Mouse (Mus musculus): ENCODE data around the gene Fign. TPM values are rescaled to one million over a fixed set of nuclear protein-coding genes. Genes with fewer than 3 reads are reported as not detected.
A peak's percentile ranks its signal among the peaks of the same experiment; 100 is the strongest.

Gene Fign
- 13.4 and 13.6 TPM in 2 replicates for polyA plus RNA-seq (2016; fragmentation: Nextera tagmentation; extraction: Ambion mirVana)

DNA sequence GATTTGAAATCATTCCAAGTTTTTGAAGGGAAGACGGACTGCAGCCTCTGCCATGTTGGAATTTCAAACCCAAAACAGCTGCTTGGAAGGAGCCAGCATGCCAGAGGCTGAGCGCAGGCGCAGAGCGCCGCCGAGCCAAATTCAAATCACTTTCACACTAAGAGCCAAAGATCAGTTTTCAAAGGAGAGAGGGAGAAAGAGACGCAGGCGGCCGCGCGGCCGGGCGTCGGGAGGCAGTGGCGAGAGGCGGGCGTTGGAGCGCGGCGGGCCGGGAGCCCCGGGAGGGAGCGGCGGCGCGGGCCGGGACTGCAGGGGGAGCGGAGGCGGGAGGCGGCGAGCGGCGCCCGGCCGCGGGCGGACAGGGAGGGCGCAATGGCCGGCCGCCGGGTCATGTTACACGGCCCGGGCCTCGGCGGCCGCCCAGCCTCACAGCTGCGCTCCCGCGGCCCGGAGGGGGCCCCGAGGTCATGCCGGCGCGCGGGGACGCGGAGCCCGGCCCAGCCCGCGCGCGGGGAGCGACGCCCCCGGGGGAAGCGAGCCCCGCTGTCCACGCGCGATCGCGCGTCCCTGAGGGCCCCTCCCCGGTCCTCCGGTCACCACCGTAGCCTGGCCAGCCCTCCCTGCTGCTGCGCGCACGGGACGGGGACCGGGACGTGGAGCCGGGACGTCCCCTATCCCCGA is at the start of gene Fign:
Gene Fign (minus strand): TSS at position 102 of the 681 bp plus-strand sequence.
- H3K27me3 ChIP-seq (replicated peaks) = no peaks in the 10 kb centered on the region
- H3K9ac ChIP-seq = peak within 1 kb of the TSS; percentile 96
- no peaks in the 10 kb centered on the region for H3K9me3 ChIP-seq (replicated peaks)
- WGBS = 1% methylated on average over 68 of the region's 85 CpGs
- ATAC-seq (ENCODE audit: insufficient number of reproducible peaks, low FRiP score) = peak; percentile 88
- peak within 1 kb of the TSS; percentile 82 for H3K4me2 ChIP-seq
- H3K4me3 ChIP-seq = peak within 1 kb of the TSS; percentile 94
- no peaks in the 10 kb centered on the region for H3K36me3 ChIP-seq
- H3K4me1 ChIP-seq (replicated peaks) = peaks cover 5% of the 10 kb centered on the region; the same call in 1 of the 2 replicates
- H3K27ac ChIP-seq (ENCODE audit: poor library complexity, severe bottlenecking) = peak within 1 kb of the TSS; percentile 97

DNA sequence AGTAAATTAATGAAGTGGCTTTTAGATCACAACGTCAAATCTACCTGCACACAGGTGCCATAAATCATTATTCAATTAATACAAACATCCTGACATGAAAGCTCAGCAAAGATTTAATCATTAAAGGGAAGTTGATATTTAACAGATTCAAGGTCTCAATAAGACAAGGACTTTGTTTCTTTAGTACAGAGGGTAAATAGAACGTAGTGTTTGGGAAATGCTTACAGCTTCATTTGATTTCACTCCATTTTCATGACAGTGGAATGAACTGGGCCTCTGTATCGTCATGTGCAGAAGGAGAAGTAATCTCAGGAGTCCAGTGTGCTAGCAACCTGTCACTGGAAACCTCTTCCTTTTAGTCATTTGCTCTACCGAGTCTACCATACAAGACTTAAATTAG is 35.8 kb upstream of the Fign start:
- H3K36me3 ChIP-seq = no peaks in the 10 kb centered on the region
- H3K4me2 ChIP-seq = no peak overlapping the region
- no peak for ATAC-seq (ENCODE audit: insufficient number of reproducible peaks, low FRiP score)
- no peaks in the 10 kb centered on the region for H3K4me1 ChIP-seq (replicated peaks)
- no peaks in the 10 kb centered on the region for H3K27me3 ChIP-seq (replicated peaks)
- no peaks in the 10 kb centered on the region for H3K9me3 ChIP-seq (replicated peaks)
- no peak overlapping the region for H3K27ac ChIP-seq (ENCODE audit: poor library complexity, severe bottlenecking)
- no peak overlapping the region for H3K9ac ChIP-seq
- WGBS = 78% methylated on average over 4 of the region's 4 CpGs
- no peak overlapping the region for H3K4me3 ChIP-seq

GRCm38 (mm10) chr2:64120495-64120894 is 22.7 kb upstream of the Fign start:
- Histone ChIP-seq H3K36me3 (no peaks in the 10 kb centered on the region), H3K9ac (no peak overlapping the region), H3K4me1 (replicated peaks) (no peaks in the 10 kb centered on the region), H3K27me3 (replicated peaks) (no peaks in the 10 kb centered on the region), H3K9me3 (replicated peaks) (no peaks in the 10 kb centered on the region), H3K27ac (ENCODE audit: poor library complexity, severe bottlenecking) (no peak overlapping the region), H3K4me3 (no peak overlapping the region), H3K4me2 (no peak overlapping the region)
- ATAC-seq (ENCODE audit: insufficient number of reproducible peaks, low FRiP score) = no peak
- WGBS = 80% methylated on average over 5 of the region's 5 CpGs

GRCm38 (mm10) chr2:64116613-64117012 is 18.8 kb upstream of the Fign start:
- Histone ChIP-seq H3K36me3 (no peaks in the 10 kb centered on the region), H3K4me1 (replicated peaks) (no peaks in the 10 kb centered on the region), H3K27me3 (replicated peaks) (no peaks in the 10 kb centered on the region), H3K4me3 (no peak overlapping the region), H3K9ac (no peak overlapping the region), H3K27ac (ENCODE audit: poor library complexity, severe bottlenecking) (no peak overlapping the region), H3K4me2 (no peak overlapping the region), H3K9me3 (replicated peaks) (no peaks in the 10 kb centered on the region)
- 68% methylated on average over 7 of the region's 7 CpGs for WGBS
- no peak for ATAC-seq (ENCODE audit: insufficient number of reproducible peaks, low FRiP score)

DNA sequence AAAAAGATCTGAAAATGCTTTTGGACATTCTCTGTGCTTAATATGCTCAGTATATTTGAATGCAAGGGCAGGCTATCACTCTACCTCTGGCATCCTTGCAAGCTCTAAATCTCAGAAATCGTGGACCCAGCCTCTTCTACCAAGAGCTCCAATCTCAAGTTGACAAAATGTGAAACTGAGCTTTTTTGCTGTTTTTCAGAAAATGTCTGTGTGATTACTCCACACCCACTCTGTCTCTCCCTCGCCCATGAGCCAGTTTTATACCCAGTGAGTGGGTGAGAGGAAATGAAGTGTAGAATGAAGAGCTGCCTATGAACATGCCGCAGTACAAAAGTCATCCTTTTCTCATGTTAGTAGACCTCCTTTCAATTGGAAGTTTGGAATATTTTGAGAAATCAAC is 13.3 kb upstream of the Fign start:
- Histone ChIP-seq H3K27ac (ENCODE audit: poor library complexity, severe bottlenecking) (no peak overlapping the region), H3K4me1 (replicated peaks) (no peaks in the 10 kb centered on the region), H3K27me3 (replicated peaks) (no peaks in the 10 kb centered on the region), H3K9ac (no peak overlapping the region), H3K36me3 (no peaks in the 10 kb centered on the region), H3K4me3 (no peak overlapping the region), H3K9me3 (replicated peaks) (no peaks in the 10 kb centered on the region), H3K4me2 (no peak overlapping the region)
- no peak for ATAC-seq (ENCODE audit: insufficient number of reproducible peaks, low FRiP score)
- WGBS = 80% methylated on average over 3 of the region's 3 CpGs

DNA sequence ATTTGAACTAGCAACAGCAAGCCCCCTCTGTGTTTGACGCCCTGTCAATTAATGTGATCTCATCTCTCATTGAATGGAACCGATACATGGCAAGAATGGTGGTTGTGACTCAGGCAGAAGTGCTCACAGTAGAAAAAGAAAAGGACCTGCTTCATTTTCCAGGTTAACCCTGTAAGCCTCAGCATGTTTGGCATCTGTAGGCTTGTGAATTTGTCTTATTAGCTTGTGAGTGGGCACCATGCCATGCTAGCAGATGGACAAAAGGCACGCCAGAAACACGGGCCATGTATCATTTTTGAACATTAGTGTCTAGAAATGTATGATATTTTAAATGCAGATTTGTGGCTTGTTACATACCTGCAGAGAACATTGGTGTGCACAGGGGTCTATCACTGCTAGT is 12.0 kb upstream of the Fign start:
- Histone ChIP-seq H3K4me1 (replicated peaks) (no peaks in the 10 kb centered on the region), H3K4me2 (no peak overlapping the region), H3K9ac (no peak overlapping the region), H3K27me3 (replicated peaks) (no peaks in the 10 kb centered on the region), H3K9me3 (replicated peaks) (no peaks in the 10 kb centered on the region), H3K36me3 (no peaks in the 10 kb centered on the region), H3K27ac (ENCODE audit: poor library complexity, severe bottlenecking) (no peak overlapping the region), H3K4me3 (no peak overlapping the region)
- ATAC-seq (ENCODE audit: insufficient number of reproducible peaks, low FRiP score) = no peak
- 86% methylated on average over 4 of the region's 4 CpGs for WGBS

GRCm38 (mm10) chr2:64108040-64108439 is 10.2 kb upstream of the Fign start:
- ATAC-seq (ENCODE audit: insufficient number of reproducible peaks, low FRiP score) = no peak
- H3K4me1 ChIP-seq (replicated peaks) = no peaks in the 10 kb centered on the region
- H3K4me3 ChIP-seq = no peak overlapping the region
- H3K36me3 ChIP-seq = no peaks in the 10 kb centered on the region
- H3K27me3 ChIP-seq (replicated peaks) = no peaks in the 10 kb centered on the region
- no peak overlapping the region for H3K9ac ChIP-seq
- H3K27ac ChIP-seq (ENCODE audit: poor library complexity, severe bottlenecking) = no peak overlapping the region
- H3K9me3 ChIP-seq (replicated peaks) = no peaks in the 10 kb centered on the region
- no peak overlapping the region for H3K4me2 ChIP-seq
- WGBS = 80% methylated on average over 8 of the region's 8 CpGs

- H3K4me1 ChIP-seq (replicated peaks) = peaks cover 5% of the 10 kb centered on the region; the same call in 1 of the 2 replicates
- 5% methylated on average over 21 of the region's 21 CpGs for WGBS
- H3K36me3 ChIP-seq = no peaks in the 10 kb centered on the region
- no peaks in the 10 kb centered on the region for H3K27me3 ChIP-seq (replicated peaks)
- peak overlapping the region; percentile 97 for H3K27ac ChIP-seq (ENCODE audit: poor library complexity, severe bottlenecking)
- H3K4me3 ChIP-seq = peak overlapping the region; percentile 94
- ATAC-seq (ENCODE audit: insufficient number of reproducible peaks, low FRiP score) = peak; percentile 80
- H3K9me3 ChIP-seq (replicated peaks) = no peaks in the 10 kb centered on the region
- peak overlapping the region; percentile 96 for H3K9ac ChIP-seq
- H3K4me2 ChIP-seq = peak overlapping the region; percentile 82
Measured at GRCm38 (mm10) chr2:64098618-64099320, 931 bp upstream of the Fign start.

GRCm38 (mm10) chr2:64096721-64097411 is 972 bp downstream of the Fign start:
- WGBS = 2% methylated on average over 12 of the region's 12 CpGs
- 0 out of 2 replicates have a peak overlapping the region, but pooled peaks have one; percentile 1 for H3K27ac ChIP-seq (ENCODE audit: poor library complexity, severe bottlenecking)
- peak overlapping the region; percentile 60 for H3K9ac ChIP-seq
- ATAC-seq (ENCODE audit: insufficient number of reproducible peaks, low FRiP score) = no peak
- H3K4me2 ChIP-seq = peak overlapping the region; percentile 59
- H3K4me1 ChIP-seq (replicated peaks) = peaks cover 9% of the 10 kb centered on the region; the same call in 1 of the 2 replicates
- no peaks in the 10 kb centered on the region for H3K27me3 ChIP-seq (replicated peaks)
- no peaks in the 10 kb centered on the region for H3K9me3 ChIP-seq (replicated peaks)
- H3K36me3 ChIP-seq = no peaks in the 10 kb centered on the region
- H3K4me3 ChIP-seq = peak overlapping the region; percentile 94

DNA sequence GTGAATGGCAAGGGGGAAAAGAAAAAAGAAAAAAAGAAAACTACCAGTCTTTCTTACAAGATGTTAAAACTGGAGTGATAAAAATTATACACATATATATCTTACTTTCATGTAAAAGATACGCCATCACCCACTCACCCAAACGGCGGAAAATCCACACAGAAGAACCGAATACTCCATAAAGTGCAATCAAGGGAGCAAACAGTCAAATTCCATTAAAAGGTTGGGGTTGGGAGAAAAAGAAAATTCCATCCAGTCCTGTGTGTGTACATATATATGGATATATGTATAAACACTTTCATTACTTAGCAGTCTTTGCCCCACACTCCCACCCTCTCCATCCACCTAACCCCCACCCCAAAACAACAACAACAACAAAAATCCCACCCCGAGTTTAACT is 1.7 kb downstream of the Fign start:
- 57% methylated on average over 5 of the region's 5 CpGs for WGBS
- no peak for ATAC-seq (ENCODE audit: insufficient number of reproducible peaks, low FRiP score)
- Histone ChIP-seq H3K36me3 (no peaks in the 10 kb centered on the region), H3K4me2 (peak overlapping the region; percentile 61), H3K4me3 (peak overlapping the region; percentile 39), H3K4me1 (replicated peaks) (peaks cover 9% of the 10 kb centered on the region; the same call in 1 of the 2 replicates), H3K9me3 (replicated peaks) (no peaks in the 10 kb centered on the region), H3K27ac (ENCODE audit: poor library complexity, severe bottlenecking) (no peak overlapping the region), H3K27me3 (replicated peaks) (no peaks in the 10 kb centered on the region), H3K9ac (peak overlapping the region; percentile 64; the same call in 1 of the 2 replicates)

GRCm38 (mm10) chr2:64095561-64095960 is 2.3 kb downstream of the Fign start:
- Histone ChIP-seq H3K9me3 (replicated peaks) (no peaks in the 10 kb centered on the region), H3K36me3 (no peaks in the 10 kb centered on the region), H3K4me1 (replicated peaks) (peaks cover 9% of the 10 kb centered on the region; the same call in 1 of the 2 replicates), H3K4me2 (peak overlapping the region; percentile 62), H3K4me3 (peak overlapping the region; percentile 17; the same call in 1 of the 2 replicates), H3K9ac (peak overlapping the region; percentile 58), H3K27ac (ENCODE audit: poor library complexity, severe bottlenecking) (peak overlapping the region; percentile 33; the same call in 1 of the 2 replicates), H3K27me3 (replicated peaks) (no peaks in the 10 kb centered on the region)
- ATAC-seq (ENCODE audit: insufficient number of reproducible peaks, low FRiP score) = no peak
- whole genome bisulfite sequencing = 34% methylated on average over 5 of the region's 5 CpGs

All from heart, embryonic 12.5 days (tissue).